Mouse (Mus musculus) heart, postnatal 0 days (tissue): Measurements from ENCODE around the gene Tubb3.

ENCODE experiments used
- CTCF ChIP-seq: IDR thresholded peaks from 2 replicates; pipeline ENCODE4 v1.5.1; 2016; ENCODE audit warnings: antibody characterized with exemption, control low read depth, low read depth
- EP300 ChIP-seq: IDR thresholded peaks from 2 replicates; pipeline ENCODE4 v1.6.1; 2016; ENCODE audit warnings: antibody characterized with exemption, low read depth

GRCm38 (mm10) chr8:123454559-123454958 is 43.3 kb downstream of the Tubb3 start:
- TF ChIP-seq CTCF = no peak
- TF ChIP-seq EP300 = no peak
